Mouse (Mus musculus) limb, embryonic 13.5 days (tissue): ENCODE data around the gene Aloxe3. TPM values are rescaled to one million over a fixed set of nuclear protein-coding genes. Genes with fewer than 3 reads are reported as not detected.

Experiments
- ATAC-seq: fragments of 200-750 bp; cut with Nextera tagmentation; 2 replicates; pipeline ENCODE4 v1.8.0; 2017; ENCODE audit warnings: low read depth, moderate number of reproducible peaks, moderate TSS enrichment; ENCODE audit not compliant: low FRiP score
- H3K27ac ChIP-seq: fragments of 300-500 bp; sonication (generic); 2 replicates; pipeline ENCODE4 v1.5.1; 2015; ENCODE audit warnings: inconsistent platforms, mild to moderate bottlenecking, moderate library complexity
- H3K27me3 ChIP-seq: fragments of 300-500 bp; sonication (generic); 2 replicates; pipeline ENCODE4 v1.6.1; 2015; ENCODE audit warnings: mild to moderate bottlenecking, inconsistent platforms
- H3K36me3 ChIP-seq: fragments of 300-500 bp; sonication (generic); 2 replicates; pipeline ENCODE4 v1.6.1; 2015; ENCODE audit warnings: inconsistent platforms, mild to moderate bottlenecking, moderate library complexity
- H3K4me1 ChIP-seq: fragments of 300-500 bp; sonication (generic); 2 replicates; pipeline ENCODE4 v1.6.1; 2015; ENCODE audit warnings: inconsistent platforms
- H3K4me2 ChIP-seq: fragments of 300-500 bp; sonication (generic); replicated peaks from 2 replicates; pipeline ENCODE4 v1.6.1; 2015; ENCODE audit warnings: inconsistent platforms, mild to moderate bottlenecking, moderate library complexity
- H3K4me3 ChIP-seq: fragments of 300-500 bp; sonication (generic); 2 replicates; pipeline ENCODE4 v1.5.1; 2015; ENCODE audit warnings: moderate library complexity, mild to moderate bottlenecking, inconsistent platforms
- H3K9ac ChIP-seq: fragments of 300-500 bp; sonication (generic); 2 replicates; pipeline ENCODE4 v1.6.1; 2015; ENCODE audit warnings: mild to moderate bottlenecking, inconsistent platforms
- H3K9me3 ChIP-seq: fragments of 300-500 bp; sonication (generic); 2 replicates; pipeline ENCODE4 v1.6.1; 2016; ENCODE audit warnings: inconsistent platforms
- WGBS: fragments of 180-500 bp; shearing (Covaris S2); methylation state at CpG from one replicate; pipeline ENCODE4 v1.1.7; 2015; 5-methylcytosine and 5-hydroxymethylcytosine counted together
- polyA plus RNA-seq: library from polyadenylated mRNA; unstranded; fragments of >200 nt; fragmentation: Nextera tagmentation; extraction: Ambion mirVana; gene quantifications from 2 replicates; pipeline ENCODE4 v1.2.1, GENCODE M21; 2015

Gene Aloxe3
- polyA plus RNA-seq, 1 experiment from 2014 or later: 1.6 TPM

- Histone ChIP-seq H3K27me3 (peaks cover 11% of the 10 kb centered on the region), H3K4me3 (peak overlapping the region; percentile 52), H3K9ac (peak overlapping the region; percentile 66), H3K27ac (no peak overlapping the region), H3K36me3 (no peaks in the 10 kb centered on the region), H3K4me2 (peak overlapping the region; percentile 85), H3K4me1 (peaks cover 10% of the 10 kb centered on the region; the same call in 1 of the 2 replicates), H3K9me3 (no peaks in the 10 kb centered on the region)
- 26% methylated on average over 8 of the region's 8 CpGs for WGBS
- ATAC-seq: peak; percentile 34
These were observed 8.9 kb downstream of the Aloxe3 start for GRCm38 (mm10) chr11:69134622-69134968.

DNA sequence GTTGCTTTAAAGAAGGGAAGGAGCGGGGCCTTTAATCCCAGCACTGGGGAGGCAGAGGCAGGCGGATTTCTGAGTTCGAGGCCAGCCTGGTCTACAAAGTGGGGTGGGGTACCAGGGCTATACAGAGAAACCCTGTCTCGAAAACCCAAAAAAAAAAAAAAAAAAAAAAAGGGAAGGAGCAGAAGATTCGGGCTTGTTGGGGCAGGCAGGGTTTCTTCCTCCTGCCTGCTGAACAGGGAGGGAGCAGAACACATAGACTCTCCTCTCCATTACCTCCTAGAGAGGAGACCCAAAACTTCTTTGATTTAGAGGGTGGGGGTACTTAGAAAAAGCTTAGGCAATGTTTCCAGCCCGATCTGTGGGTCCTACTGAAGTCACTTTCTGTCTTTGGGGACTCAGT lies 9.7 kb downstream of the Aloxe3 start:
- Histone ChIP-seq H3K9me3 (no peaks in the 10 kb centered on the region), H3K4me3 (no peak overlapping the region), H3K9ac (no peak overlapping the region), H3K4me1 (peaks cover 10% of the 10 kb centered on the region; the same call in 1 of the 2 replicates), H3K27ac (no peak overlapping the region), H3K4me2 (no peak overlapping the region), H3K36me3 (no peaks in the 10 kb centered on the region), H3K27me3 (peaks cover 9% of the 10 kb centered on the region; the same call in 1 of the 2 replicates)
- no peak for ATAC-seq
- 88% methylated on average over 6 of the region's 6 CpGs for WGBS

GRCm38 (mm10) chr11:69147546-69147945 lies 21.9 kb downstream of the Aloxe3 start:
- no peaks in the 10 kb centered on the region for H3K9me3 ChIP-seq
- H3K4me1 ChIP-seq: peaks cover 7% of the 10 kb centered on the region; the same call in 1 of the 2 replicates
- H3K27me3 ChIP-seq: peaks cover 11% of the 10 kb centered on the region
- no peak for ATAC-seq
- H3K4me3 ChIP-seq: no peak overlapping the region
- H3K36me3 ChIP-seq: no peaks in the 10 kb centered on the region
- WGBS: 81% methylated on average over 7 of the region's 7 CpGs
- no peak overlapping the region for H3K27ac ChIP-seq
- no peak overlapping the region for H3K9ac ChIP-seq
- H3K4me2 ChIP-seq: no peak overlapping the region

DNA sequence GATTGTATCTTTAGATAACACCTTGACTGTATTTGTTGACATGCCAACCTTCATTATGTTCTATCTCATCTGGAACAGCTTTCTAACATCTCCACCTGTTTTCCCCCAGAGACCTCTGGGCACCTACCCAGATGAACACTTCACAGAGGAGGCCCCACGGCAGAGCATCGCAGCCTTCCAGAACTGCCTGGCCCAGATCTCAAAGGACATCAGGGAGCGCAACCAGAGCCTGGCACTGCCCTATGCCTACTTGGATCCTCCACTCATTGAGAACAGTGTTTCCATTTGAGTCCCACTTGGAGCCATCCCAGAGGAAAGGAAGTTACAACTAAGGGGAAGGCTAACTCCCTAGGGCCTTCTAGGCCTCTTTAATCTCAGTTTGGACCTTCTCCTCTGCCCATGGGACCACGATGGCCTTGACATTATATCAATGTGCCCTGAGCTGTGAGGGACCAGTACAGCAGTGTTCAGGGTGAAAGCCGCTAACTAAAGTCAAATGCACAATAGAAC lies 22.8 kb downstream of the Aloxe3 start:
- Histone ChIP-seq H3K36me3 (no peaks in the 10 kb centered on the region), H3K4me1 (peaks cover 7% of the 10 kb centered on the region; the same call in 1 of the 2 replicates), H3K9ac (no peak overlapping the region), H3K27me3 (peaks cover 15% of the 10 kb centered on the region), H3K9me3 (no peaks in the 10 kb centered on the region), H3K27ac (no peak overlapping the region), H3K4me3 (no peak overlapping the region), H3K4me2 (no peak overlapping the region)
- no peak for ATAC-seq
- 87% methylated on average over 5 of the region's 5 CpGs for WGBS

- no peak overlapping the region for H3K4me2 ChIP-seq
- no peak overlapping the region for H3K4me3 ChIP-seq
- H3K9ac ChIP-seq: no peak overlapping the region
- no peaks in the 10 kb centered on the region for H3K9me3 ChIP-seq
- WGBS: 77% methylated on average over 6 of the region's 6 CpGs
- no peaks in the 10 kb centered on the region for H3K36me3 ChIP-seq
- peaks cover 7% of the 10 kb centered on the region; the same call in 1 of the 2 replicates for H3K4me1 ChIP-seq
- no peak for ATAC-seq
- no peak overlapping the region for H3K27ac ChIP-seq
- peaks cover 23% of the 10 kb centered on the region for H3K27me3 ChIP-seq
These were observed 24.0 kb downstream of the Aloxe3 start for GRCm38 (mm10) chr11:69149728-69150127.

DNA sequence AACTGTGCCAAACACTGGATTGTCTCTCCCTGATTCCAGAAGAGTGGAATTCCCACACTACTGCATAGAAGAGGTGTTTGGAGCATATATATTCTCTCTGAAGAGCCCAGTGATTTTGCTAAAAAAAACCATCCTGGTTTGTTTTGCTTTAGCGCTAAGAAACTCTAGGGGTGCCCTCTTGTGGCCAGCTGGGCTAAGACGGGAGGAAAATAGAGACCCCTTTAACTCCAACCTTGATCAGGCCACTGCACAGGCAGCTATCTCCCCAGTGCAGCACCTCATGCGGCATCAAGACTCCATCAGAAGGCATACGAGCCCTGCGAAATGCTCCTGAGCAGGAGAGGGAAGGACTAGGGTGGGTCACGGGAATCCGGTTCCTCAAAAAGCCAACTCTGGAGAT lies 24.7 kb downstream of the Aloxe3 start:
- ATAC-seq: no peak
- peaks cover 7% of the 10 kb centered on the region; the same call in 1 of the 2 replicates for H3K4me1 ChIP-seq
- peak overlapping the region; percentile 37 for H3K4me3 ChIP-seq
- H3K9me3 ChIP-seq: no peaks in the 10 kb centered on the region
- H3K27ac ChIP-seq: no peak overlapping the region
- peaks cover 29% of the 10 kb centered on the region for H3K27me3 ChIP-seq
- H3K9ac ChIP-seq: peak overlapping the region; percentile 51; the same call in 1 of the 2 replicates
- peak overlapping the region; percentile 61 for H3K4me2 ChIP-seq
- H3K36me3 ChIP-seq: no peaks in the 10 kb centered on the region
- 6% methylated on average over 7 of the region's 7 CpGs for WGBS

DNA sequence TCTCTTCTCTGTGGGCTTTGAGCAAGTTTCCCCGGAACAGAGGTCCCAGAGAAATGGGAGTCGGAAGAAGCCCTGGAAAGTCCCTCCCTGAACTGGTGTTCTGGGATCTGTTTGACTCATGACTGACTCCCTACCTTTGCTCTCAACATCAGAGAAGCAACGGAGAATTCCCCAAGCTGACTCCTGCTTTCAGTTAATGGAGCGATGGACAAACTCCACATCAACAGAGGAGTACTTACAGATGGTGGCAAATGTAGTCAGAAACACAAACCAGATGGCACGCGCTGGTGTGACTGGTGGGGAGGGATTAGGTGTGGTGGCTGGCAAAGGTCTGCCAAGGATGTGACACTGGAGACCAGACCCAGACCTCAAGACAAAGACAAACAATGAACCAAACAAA lies 25.3 kb downstream of the Aloxe3 start:
- Histone ChIP-seq H3K27ac (no peak overlapping the region), H3K4me1 (peaks cover 7% of the 10 kb centered on the region; the same call in 1 of the 2 replicates), H3K4me2 (peak overlapping the region; percentile 61), H3K9ac (peak overlapping the region; percentile 51; the same call in 1 of the 2 replicates), H3K4me3 (peak overlapping the region; percentile 37), H3K27me3 (peaks cover 32% of the 10 kb centered on the region), H3K36me3 (no peaks in the 10 kb centered on the region), H3K9me3 (no peaks in the 10 kb centered on the region)
- 29% methylated on average over 6 of the region's 6 CpGs for WGBS
- ATAC-seq: no peak

DNA sequence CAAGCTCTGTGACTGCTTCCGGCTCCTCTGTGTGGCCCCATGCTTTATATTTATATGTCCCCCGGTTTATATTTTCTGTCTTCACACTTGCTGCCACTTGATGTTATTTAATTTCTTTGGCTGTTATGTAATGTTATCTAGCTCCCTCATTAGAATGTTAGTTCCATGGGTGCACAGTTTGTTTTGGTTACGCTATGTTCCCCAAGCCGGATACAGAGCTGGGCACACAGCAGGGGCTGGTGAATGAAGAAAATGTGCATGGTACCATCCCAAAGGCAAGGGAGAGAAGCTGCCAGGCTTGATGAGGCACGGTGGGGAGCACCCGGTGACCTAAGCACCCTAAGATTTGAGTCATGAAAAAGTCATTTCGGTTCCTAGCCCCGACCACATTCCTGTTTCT lies 28.1 kb downstream of the Aloxe3 start:
- H3K4me1 ChIP-seq: peaks cover 16% of the 10 kb centered on the region
- peaks cover 60% of the 10 kb centered on the region for H3K27me3 ChIP-seq
- no peaks in the 10 kb centered on the region for H3K36me3 ChIP-seq
- 86% methylated on average over 8 of the region's 8 CpGs for WGBS
- no peak overlapping the region for H3K4me3 ChIP-seq
- H3K9me3 ChIP-seq: no peaks in the 10 kb centered on the region
- H3K4me2 ChIP-seq: no peak overlapping the region
- no peak overlapping the region for H3K27ac ChIP-seq
- H3K9ac ChIP-seq: no peak overlapping the region
- ATAC-seq: no peak

DNA sequence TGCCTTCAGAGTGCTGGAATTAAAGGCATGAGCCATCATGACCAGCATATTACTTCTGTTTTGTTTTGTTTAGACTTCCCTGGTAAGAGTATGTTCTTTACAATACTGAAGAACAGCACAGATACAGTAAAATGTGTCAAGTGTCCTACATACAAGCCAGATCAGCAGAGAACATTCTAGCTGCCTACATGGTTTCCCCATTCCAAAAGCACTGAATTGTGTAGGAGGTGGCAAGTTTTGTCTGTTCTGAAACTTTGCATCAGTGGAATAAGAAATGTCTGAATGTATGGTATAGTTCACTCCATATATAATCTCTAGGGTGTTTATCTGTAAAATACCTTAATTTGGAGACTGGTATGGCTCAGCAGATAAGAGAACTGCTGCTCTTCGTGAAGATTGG lies 29.7 kb downstream of the Aloxe3 start:
- H3K27me3 ChIP-seq: peaks cover 66% of the 10 kb centered on the region
- 56% methylated on average over 1 of the region's 1 CpGs for WGBS
- no peak overlapping the region for H3K4me2 ChIP-seq
- no peak for ATAC-seq
- H3K4me1 ChIP-seq: peaks cover 16% of the 10 kb centered on the region
- no peak overlapping the region for H3K4me3 ChIP-seq
- no peaks in the 10 kb centered on the region for H3K9me3 ChIP-seq
- H3K36me3 ChIP-seq: no peaks in the 10 kb centered on the region
- H3K9ac ChIP-seq: no peak overlapping the region
- H3K27ac ChIP-seq: no peak overlapping the region

- Histone ChIP-seq H3K9me3 (no peaks in the 10 kb centered on the region), H3K27ac (no peak within 1 kb of the TSS), H3K4me2 (peak within 1 kb of the TSS; percentile 48), H3K27me3 (peaks cover 63% of the 10 kb centered on the region), H3K36me3 (no peaks in the 10 kb centered on the region), H3K4me1 (peaks cover 8% of the 10 kb centered on the region), H3K4me3 (peak within 1 kb of the TSS; percentile 22), H3K9ac (0 out of 2 replicates have a peak within 1 kb of the TSS, but pooled peaks have one; percentile 31)
- 1% methylated on average over 18 of the region's 18 CpGs for WGBS
- ATAC-seq: peak; percentile 15; the same call in 1 of the 2 replicates
These were observed 31.1 kb downstream of the Aloxe3 start, which contains the start of gene Alox12b for GRCm38 (mm10) chr11:69156800-69157199. Alox12b (plus strand) TSS chr11:69156989.

DNA sequence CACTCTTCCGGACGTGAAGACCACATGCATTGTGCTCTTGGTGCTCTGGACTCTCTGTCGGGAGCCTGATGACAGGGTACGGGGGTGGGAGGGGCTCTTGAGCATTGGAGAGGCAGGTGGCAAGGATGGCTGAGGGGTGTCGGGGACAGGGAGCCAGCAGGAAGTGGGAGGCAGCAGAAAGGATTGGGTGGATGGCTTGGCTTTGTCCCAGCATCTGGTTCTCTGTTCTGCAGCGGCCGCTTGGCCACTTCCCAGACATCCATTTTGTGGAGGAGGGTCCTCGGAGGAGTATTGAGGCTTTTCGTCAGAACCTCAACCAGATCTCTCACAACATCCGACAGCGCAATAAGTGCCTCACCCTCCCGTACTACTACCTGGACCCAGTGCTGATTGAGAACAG lies 43.6 kb downstream of the Aloxe3 start:
- Histone ChIP-seq H3K27ac (no peak overlapping the region), H3K4me2 (no peak overlapping the region), H3K36me3 (no peaks in the 10 kb centered on the region), H3K4me3 (no peak overlapping the region), H3K27me3 (peaks cover 7% of the 10 kb centered on the region), H3K9ac (no peak overlapping the region), H3K4me1 (0 out of 2 replicates have a peak, but pooled peaks cover 3% of the 10 kb centered on the region), H3K9me3 (no peaks in the 10 kb centered on the region)
- ATAC-seq: no peak
- whole genome bisulfite sequencing: 81% methylated on average over 12 of the region's 12 CpGs

- 27% methylated on average over 7 of the region's 7 CpGs for WGBS
- ATAC-seq: no peak
- no peaks in the 10 kb centered on the region for H3K36me3 ChIP-seq
- no peak overlapping the region for H3K9ac ChIP-seq
- no peak overlapping the region for H3K4me3 ChIP-seq
- no peaks in the 10 kb centered on the region for H3K9me3 ChIP-seq
- no peaks in the 10 kb centered on the region; the same call in 1 of the 2 replicates for H3K27me3 ChIP-seq
- no peak overlapping the region for H3K27ac ChIP-seq
- H3K4me2 ChIP-seq: no peak overlapping the region
- 0 out of 2 replicates have a peak, but pooled peaks cover 3% of the 10 kb centered on the region for H3K4me1 ChIP-seq
These were observed 45.9 kb downstream of the Aloxe3 start for GRCm38 (mm10) chr11:69171626-69172025.

GRCm38 (mm10) chr11:69172606-69173005 lies 46.9 kb downstream of the Aloxe3 start:
- H3K9me3 ChIP-seq: no peaks in the 10 kb centered on the region
- no peaks in the 10 kb centered on the region for H3K36me3 ChIP-seq
- 0 out of 2 replicates have a peak, but pooled peaks cover 3% of the 10 kb centered on the region for H3K4me1 ChIP-seq
- H3K4me3 ChIP-seq: no peak overlapping the region
- no peaks in the 10 kb centered on the region; the same call in 1 of the 2 replicates for H3K27me3 ChIP-seq
- no peak overlapping the region for H3K9ac ChIP-seq
- H3K4me2 ChIP-seq: no peak overlapping the region
- WGBS: 81% methylated on average over 2 of the region's 2 CpGs
- H3K27ac ChIP-seq: no peak overlapping the region
- no peak for ATAC-seq
